Mouse (Mus musculus): ENCODE data around the gene Bahcc1. TPM values are rescaled to one million over a fixed set of nuclear protein-coding genes. Genes with fewer than 3 reads are reported as not detected.
A peak's percentile ranks its signal among the peaks of the same experiment; 100 is the strongest.

Gene Bahcc1
- total RNA-seq, 2 experiments from 2014 or later = 3.5 to 5.3 TPM

GRCm38 (mm10) chr11:120311561-120311960 lies 78.8 kb downstream of the Bahcc1 start:
- peak overlapping the region; percentile 75; the same call in 1 of the 2 replicates for H3K27ac ChIP-seq
- intact Hi-C loops (cut with DNase I) = loop anchor here (2.0 kb wide), 1 partner anchor 29 kb away; no protein-coding TSS in a partner anchor
- peak overlapping the region; percentile 77; the same call in 1 of the 2 replicates for H3K4me3 ChIP-seq
- DNase-seq = no peak
- TF ChIP-seq CTCF (IDR thresholded peaks at IDR 0.05) = no peak

GRCm38 (mm10) chr11:120312069-120312468 lies 79.3 kb downstream of the Bahcc1 start:
- no peak for DNase-seq
- no peak for TF ChIP-seq CTCF (IDR thresholded peaks at IDR 0.05)
- Histone ChIP-seq H3K27ac (no peak overlapping the region), H3K4me3 (no peak overlapping the region)
- intact Hi-C loops (cut with DNase I) = no loop called here

- no peak overlapping the region for H3K27ac ChIP-seq
- no peak for DNase-seq
- no peak for TF ChIP-seq CTCF (IDR thresholded peaks at IDR 0.05)
- no peak overlapping the region for H3K4me3 ChIP-seq
- intact Hi-C loops (cut with DNase I) = no loop called here
These were observed 81.3 kb downstream of the Bahcc1 start for GRCm38 (mm10) chr11:120313906-120314685.

GRCm38 (mm10) chr11:120314721-120315415 lies 82.1 kb downstream of the Bahcc1 start:
- Histone ChIP-seq H3K4me3 (no peak overlapping the region), H3K27ac (no peak overlapping the region)
- no peak for DNase-seq
- intact Hi-C loops (cut with DNase I) = no loop called here
- TF ChIP-seq CTCF (IDR thresholded peaks at IDR 0.05) = no peak

- TF ChIP-seq CTCF (IDR thresholded peaks at IDR 0.05) = no peak
- no peak for DNase-seq
- intact Hi-C loops (cut with DNase I) = no loop called here
- Histone ChIP-seq H3K4me3 (peak overlapping the region; percentile 80), H3K27ac (peak overlapping the region; percentile 91)
These were observed 82.6 kb downstream of the Bahcc1 start for GRCm38 (mm10) chr11:120315416-120315761.

- TF ChIP-seq CTCF (IDR thresholded peaks at IDR 0.05) = no peak
- H3K4me3 ChIP-seq = peak overlapping the region; percentile 80
- peak overlapping the region; percentile 91 for H3K27ac ChIP-seq
- peak; percentile 92 for DNase-seq
- intact Hi-C loops (cut with DNase I) = no loop called here
These were observed 83.3 kb downstream of the Bahcc1 start for GRCm38 (mm10) chr11:120315832-120316689.

GRCm38 (mm10) chr11:120316690-120317254 lies 84.0 kb downstream of the Bahcc1 start:
- no peak for DNase-seq
- no peak for TF ChIP-seq CTCF (IDR thresholded peaks at IDR 0.05)
- H3K27ac ChIP-seq = peak overlapping the region; percentile 91

GRCm38 (mm10) chr11:120317456-120317855 lies 84.7 kb downstream of the Bahcc1 start:
- TF ChIP-seq CTCF (IDR thresholded peaks at IDR 0.05) = no peak
- intact Hi-C loops (cut with DNase I) = no loop called here
- Histone ChIP-seq H3K27ac (no peak overlapping the region), H3K4me3 (no peak overlapping the region)
- DNase-seq = no peak

More at GRCm38 (mm10) chr11:120316690-120317254, 84.0 kb downstream of the Bahcc1 start:
- intact Hi-C loops (cut with DNase I) = no loop called here
- H3K4me3 ChIP-seq = peak overlapping the region; percentile 80

GRCm38 (mm10) chr11:120319310-120319709 lies 86.6 kb downstream of the Bahcc1 start:
- no peak overlapping the region for H3K4me3 ChIP-seq
- H3K27ac ChIP-seq = no peak overlapping the region
- intact Hi-C loops (cut with DNase I) = no loop called here
- no peak for TF ChIP-seq CTCF (IDR thresholded peaks at IDR 0.05)
- DNase-seq = no peak

- intact Hi-C loops (cut with DNase I) = no loop called here
- no peak for TF ChIP-seq CTCF (IDR thresholded peaks at IDR 0.05)
- no peak overlapping the region for H3K27ac ChIP-seq
- no peak overlapping the region for H3K4me3 ChIP-seq
- DNase-seq = no peak
These were observed 87.4 kb downstream of the Bahcc1 start for GRCm38 (mm10) chr11:120320156-120320555.

GRCm38 (mm10) chr11:120335431-120336021 lies 102.8 kb downstream of the Bahcc1 start:
- H3K4me3 ChIP-seq = no peak overlapping the region
- intact Hi-C loops (cut with DNase I) = no loop called here
- no peak overlapping the region for H3K27ac ChIP-seq
- TF ChIP-seq CTCF (IDR thresholded peaks at IDR 0.05) = no peak
- no peak for DNase-seq

- no peak overlapping the region for H3K4me3 ChIP-seq
- DNase-seq = no peak
- no peak overlapping the region for H3K27ac ChIP-seq
- TF ChIP-seq CTCF (IDR thresholded peaks at IDR 0.05) = no peak
- intact Hi-C loops (cut with DNase I) = no loop called here
These were observed 104.7 kb downstream of the Bahcc1 start for GRCm38 (mm10) chr11:120337447-120337846.
